Mouse (Mus musculus) embryonic facial prominence, embryonic 14.5 days (tissue): ENCODE measurements around the gene Rasal1. TPM values are rescaled to one million over a fixed set of nuclear protein-coding genes. Genes with fewer than 3 reads are reported as not detected.

Experiments used
- ATAC-seq: fragments of 200-750 bp; cut with Nextera tagmentation; 2 replicates; pipeline ENCODE4 v1.8.0; 2017; ENCODE audit warnings: low read depth, moderate number of reproducible peaks, moderate TSS enrichment
- DNase-seq: peaks from one replicate; pipeline ENCODE4 v3.0.0-alpha.2; 2015; ENCODE audit warnings: low spot score
- H3K27ac ChIP-seq: fragments of 300-500 bp; sonication (generic); replicated peaks from 2 replicates; pipeline ENCODE4 v1.5.1; 2014; ENCODE audit warnings: low read depth, mild to moderate bottlenecking, low read length, moderate library complexity
- H3K27me3 ChIP-seq: fragments of 300-500 bp; sonication (generic); replicated peaks from 2 replicates; pipeline ENCODE4 v1.6.1; 2014; ENCODE audit warnings: low read length; ENCODE audit not compliant: control insufficient read depth, insufficient read depth
- H3K36me3 ChIP-seq: fragments of 300-500 bp; sonication (generic); 2 replicates; pipeline ENCODE4 v1.6.1; 2014; ENCODE audit warnings: low read length, mixed read lengths; ENCODE audit not compliant: control insufficient read depth, insufficient read depth
- H3K4me1 ChIP-seq: fragments of 300-500 bp; sonication (generic); 2 replicates; pipeline ENCODE4 v1.6.1; 2014; ENCODE audit warnings: antibody characterized with exemption, low read length; ENCODE audit not compliant: control insufficient read depth, insufficient read depth
- H3K4me2 ChIP-seq: fragments of 300-500 bp; sonication (generic); 2 replicates; pipeline ENCODE4 v1.6.1; 2014; ENCODE audit warnings: low read depth, mild to moderate bottlenecking, low read length, moderate library complexity, mixed read lengths
- H3K4me3 ChIP-seq: fragments of 300-500 bp; sonication (generic); 2 replicates; pipeline ENCODE4 v1.5.1; 2014; ENCODE audit warnings: low read depth, mild to moderate bottlenecking, low read length
- H3K9ac ChIP-seq: fragments of 300-500 bp; sonication (generic); 2 replicates; pipeline ENCODE4 v1.6.1; 2014; ENCODE audit warnings: low read depth, mild to moderate bottlenecking, low read length, moderate library complexity, mixed read lengths
- H3K9me3 ChIP-seq: fragments of 300-500 bp; sonication (generic); 2 replicates; pipeline ENCODE4 v1.6.1; 2016; ENCODE audit warnings: low read length; ENCODE audit not compliant: control insufficient read depth
- WGBS: fragments of 180-500 bp; shearing (Covaris S2); extraction: QIAGEN DNeasy Blood & Tissue Kit; methylation state at CpG from one replicate; pipeline ENCODE4 v1.1.7; 2014; 5-methylcytosine and 5-hydroxymethylcytosine counted together
- polyA plus RNA-seq: library from polyadenylated mRNA; unstranded; fragments of >200 nt; fragmentation: Nextera tagmentation; extraction: Ambion mirVana; gene quantifications from 2 replicates; pipeline ENCODE4 v1.2.1, GENCODE M21; 2014

Gene Rasal1
- polyA plus RNA-seq, 1 experiment from 2014 or later, result 1.4 TPM

DNA sequence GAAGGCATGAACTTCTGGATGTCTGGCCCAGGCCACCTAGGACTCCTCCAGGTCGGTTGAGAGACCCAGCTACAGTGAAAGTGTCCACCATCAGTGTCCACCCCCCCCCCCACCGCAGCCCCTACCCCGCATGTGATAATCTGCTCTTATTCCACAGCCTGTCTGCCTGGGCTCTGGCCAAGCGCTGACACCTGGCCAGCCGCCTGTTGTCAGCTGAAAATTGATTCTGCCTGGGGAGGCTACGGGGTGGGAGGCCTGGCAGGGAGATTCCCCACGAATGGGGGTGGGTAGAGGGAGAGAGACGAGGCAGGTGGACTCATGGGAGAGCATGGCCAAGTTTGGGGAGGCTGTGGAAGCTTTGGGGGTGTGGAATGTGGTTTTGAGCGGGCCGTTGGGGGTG is 68.5 kb downstream of the Rasal1 start:
- WGBS, result 59% methylated on average over 10 of the region's 10 CpGs
- no peak for ATAC-seq
- Histone ChIP-seq H3K9me3 (no peaks in the 10 kb centered on the region), H3K27ac (no peak overlapping the region), H3K4me3 (no peak overlapping the region), H3K4me1 (no peaks in the 10 kb centered on the region), H3K27me3 (peaks cover 24% of the 10 kb centered on the region), H3K9ac (no peak overlapping the region), H3K4me2 (no peak overlapping the region), H3K36me3 (no peaks in the 10 kb centered on the region)
- no peak for DNase-seq

- Histone ChIP-seq H3K9ac (no peak overlapping the region), H3K9me3 (no peaks in the 10 kb centered on the region), H3K27me3 (peaks cover 10% of the 10 kb centered on the region), H3K4me1 (no peaks in the 10 kb centered on the region), H3K4me3 (no peak overlapping the region), H3K4me2 (no peak overlapping the region), H3K36me3 (no peaks in the 10 kb centered on the region), H3K27ac (no peak overlapping the region)
- ATAC-seq (no peak; the same call in 1 of the 2 replicates), DNase-seq (no peak)
- 44% methylated on average over 15 of the region's 15 CpGs for WGBS
These were observed 70.2 kb downstream of the Rasal1 start for GRCm38 (mm10) chr5:120718600-120719378.

DNA sequence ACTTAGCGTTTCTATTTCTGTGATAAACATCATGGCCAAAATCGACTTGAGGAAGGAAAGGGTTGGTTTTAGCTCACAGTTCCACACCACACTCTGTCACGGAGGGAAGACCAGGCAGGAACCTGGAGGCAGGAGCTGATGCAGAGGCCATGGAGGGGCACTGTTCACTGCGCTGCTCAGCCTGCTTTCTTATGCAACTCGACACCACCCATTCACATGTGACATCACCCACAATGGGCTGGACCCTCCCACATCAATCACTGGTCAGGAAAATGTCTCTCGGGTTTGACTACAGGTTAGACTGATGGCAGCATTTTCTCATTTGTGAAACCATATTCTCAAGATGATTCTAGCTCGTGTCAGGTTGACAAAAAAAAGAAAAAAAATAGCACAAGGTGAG is 72.4 kb downstream of the Rasal1 start:
- Histone ChIP-seq H3K4me1 (no peaks in the 10 kb centered on the region), H3K27me3 (no peaks in the 10 kb centered on the region), H3K36me3 (no peaks in the 10 kb centered on the region), H3K4me2 (no peak overlapping the region), H3K9ac (no peak overlapping the region), H3K9me3 (no peaks in the 10 kb centered on the region), H3K27ac (no peak overlapping the region), H3K4me3 (no peak overlapping the region)
- WGBS, result 60% methylated on average over 7 of the region's 7 CpGs
- no peak for ATAC-seq
- no peak for DNase-seq

DNA sequence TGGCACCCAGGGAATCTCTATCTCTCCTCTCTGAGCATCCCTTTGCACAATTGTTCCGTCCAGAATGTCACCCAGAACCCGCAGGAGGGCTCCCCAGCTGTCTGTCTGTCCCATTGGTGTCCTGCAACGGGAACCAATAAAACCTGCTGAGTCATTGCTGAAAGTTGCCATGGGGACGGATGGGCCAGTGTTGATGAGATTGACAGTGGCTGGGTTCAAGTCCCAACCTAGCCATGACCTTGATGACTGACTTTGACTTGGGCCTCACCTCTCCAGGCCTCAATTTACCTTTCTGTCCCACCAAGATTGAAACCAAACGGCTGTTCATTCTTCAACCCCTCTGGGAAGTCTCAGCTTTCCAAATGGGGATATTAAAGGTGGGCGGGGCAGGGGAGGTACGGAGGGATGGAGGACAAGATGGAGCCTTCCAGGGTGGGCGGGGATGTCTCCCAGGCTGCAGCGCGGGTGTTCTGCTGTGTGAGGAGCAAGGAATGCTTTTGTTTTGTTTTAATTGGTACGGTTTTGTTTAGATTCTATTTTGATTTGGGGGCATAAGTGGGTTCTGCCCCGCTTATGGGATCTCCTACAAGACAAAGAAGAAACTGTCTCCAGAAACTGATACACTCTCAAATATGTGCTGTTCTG is 77.3 kb downstream of the Rasal1 start:
- no peak for DNase-seq
- 56% methylated on average over 12 of the region's 12 CpGs for WGBS
- Histone ChIP-seq H3K27ac (no peak overlapping the region), H3K4me3 (no peak overlapping the region), H3K4me2 (no peak overlapping the region), H3K36me3 (no peaks in the 10 kb centered on the region), H3K9ac (no peak overlapping the region), H3K9me3 (no peaks in the 10 kb centered on the region), H3K27me3 (no peaks in the 10 kb centered on the region), H3K4me1 (no peaks in the 10 kb centered on the region)
- ATAC-seq, result no peak

Other genes with a start within 250 kb of the Rasal1 start
- not detected in 2 replicates for gene Lhx5, start 217.1 kb upstream of the Rasal1 start, polyA plus RNA-seq
- 1.2 and 1.6 TPM in 2 replicates for gene Sdsl, start 176.0 kb upstream of the Rasal1 start, polyA plus RNA-seq
- not detected in 2 replicates for gene Sds, start 172.3 kb upstream of the Rasal1 start, polyA plus RNA-seq
- 47.0 and 53.1 TPM in 2 replicates for gene Plbd2, start 145.2 kb upstream of the Rasal1 start, polyA plus RNA-seq
- 3.5 and 5.7 TPM in 2 replicates for gene Slc8b1, start 137.6 kb upstream of the Rasal1 start, polyA plus RNA-seq
- gene Tpcn1, start 60.1 kb upstream of the Rasal1 start, polyA plus RNA-seq, result 24.8 and 26.7 TPM in 2 replicates
- gene Iqcd, start 59.8 kb upstream of the Rasal1 start, polyA plus RNA-seq, result 0.60 and 1.7 TPM in 2 replicates
- 9.9 and 11.4 TPM in 2 replicates for gene Rita1, start 36.2 kb upstream of the Rasal1 start, polyA plus RNA-seq
- 28.2 and 36.4 TPM in 2 replicates for gene Ddx54, start 36.1 kb upstream of the Rasal1 start, polyA plus RNA-seq
- gene Cfap73, start 14.6 kb upstream of the Rasal1 start, polyA plus RNA-seq, result 1.0 TPM in 1 of 2 replicates, not detected in the other
- 3.4 and 4.3 TPM in 2 replicates for gene Dtx1, start 63.1 kb downstream of the Rasal1 start, polyA plus RNA-seq
- gene Oas2, start 101.0 kb downstream of the Rasal1 start, polyA plus RNA-seq, result 0.38 and 0.42 TPM in 2 replicates
- 0.35 and 0.45 TPM in 2 replicates for gene Oas3, start 128.8 kb downstream of the Rasal1 start, polyA plus RNA-seq
- 0.10 TPM in 1 of 2 replicates, not detected in the other for gene Oas1e, start 146.7 kb downstream of the Rasal1 start, polyA plus RNA-seq
- 0.24 and 0.39 TPM in 2 replicates for gene Oas1c, start 163.7 kb downstream of the Rasal1 start, polyA plus RNA-seq
- 0.53 TPM in 1 of 2 replicates, not detected in the other for gene Oas1f, start 198.6 kb downstream of the Rasal1 start, polyA plus RNA-seq
- not detected in 2 replicates for gene Oas1h, start 212.6 kb downstream of the Rasal1 start, polyA plus RNA-seq
- gene Oas1g, start 238.8 kb downstream of the Rasal1 start, polyA plus RNA-seq, result 0.67 and 1.3 TPM in 2 replicates